Mouse (Mus musculus) right cerebral cortex, adult 18-20 months (tissue): ENCODE data around the gene Dbil5.

ENCODE experiments used
- DNase-seq: peaks from one replicate; pipeline ENCODE4 v3.0.0; 2022; ENCODE audit warnings: mixed read lengths

Dbil5 gene

GRCm38 (mm10) chr11:76239750-76240149, 22.3 kb downstream of the Dbil5 start:
- no peak for DNase-seq

GRCm38 (mm10) chr11:76242901-76243810, 25.7 kb downstream of the Dbil5 start, which contains the start of the genes Mrm3 and Glod4:
Gene Mrm3, plus strand, starts transcription at chr11:76243715.
Gene Glod4, minus strand, starts transcription at chr11:76243725.
- peak; percentile 94 for DNase-seq

GRCm38 (mm10) chr11:76243811-76244546, 26.6 kb downstream of the Dbil5 start:
- DNase-seq: no peak

- DNase-seq: no peak
Measured at GRCm38 (mm10) chr11:76246439-76246838, 29.0 kb downstream of the Dbil5 start.

- DNase-seq: no peak
Measured at GRCm38 (mm10) chr11:76247239-76247638, 29.8 kb downstream of the Dbil5 start.

- no peak for DNase-seq
Measured at GRCm38 (mm10) chr11:76252036-76252435, 34.6 kb downstream of the Dbil5 start.

- peak; percentile 78 for DNase-seq
Measured at GRCm38 (mm10) chr11:76253145-76253917, 35.9 kb downstream of the Dbil5 start.

- DNase-seq: no peak
Measured at GRCm38 (mm10) chr11:76253918-76254264, 36.5 kb downstream of the Dbil5 start.

- DNase-seq: no peak
Measured at GRCm38 (mm10) chr11:76255431-76256001, 38.1 kb downstream of the Dbil5 start.

- DNase-seq: no peak
Measured at GRCm38 (mm10) chr11:76256129-76256528, 38.7 kb downstream of the Dbil5 start.

GRCm38 (mm10) chr11:76257386-76257785, 40.0 kb downstream of the Dbil5 start:
- DNase-seq: no peak

- DNase-seq: no peak
Measured at GRCm38 (mm10) chr11:76258511-76258910, 41.1 kb downstream of the Dbil5 start.

- DNase-seq: no peak
Measured at GRCm38 (mm10) chr11:76260208-76261050, 43.0 kb downstream of the Dbil5 start.

- no peak for DNase-seq
Measured at GRCm38 (mm10) chr11:76261224-76261623, 43.8 kb downstream of the Dbil5 start.

GRCm38 (mm10) chr11:76262611-76263351, 45.4 kb downstream of the Dbil5 start:
- no peak for DNase-seq

- no peak for DNase-seq
Measured at GRCm38 (mm10) chr11:76267550-76267949, 50.1 kb downstream of the Dbil5 start.

GRCm38 (mm10) chr11:76268001-76268459, 50.6 kb downstream of the Dbil5 start:
- peak; percentile 40 for DNase-seq
